Mouse (Mus musculus) c-Kit-positive CD71-positive TER-119-positive erythroid progenitor cells, embryonic 14.5 days (primary cell): ENCODE results near the gene Irak4.

ENCODE experiments used
- DNase-seq: peaks from one replicate; pipeline ENCODE4 v3.0.0-alpha.2; 2013; ENCODE audit warnings: low spot score

Gene Irak4

GRCm38 (mm10) chr15:94543409-94544051 lies at the start of gene Irak4, which contains the start of gene Pus7l:
Gene Irak4, plus strand, starts transcription at chr15:94543643.
Gene Pus7l, minus strand, starts transcription at chr15:94543547.
- DNase-seq: peak; percentile 92

DNA sequence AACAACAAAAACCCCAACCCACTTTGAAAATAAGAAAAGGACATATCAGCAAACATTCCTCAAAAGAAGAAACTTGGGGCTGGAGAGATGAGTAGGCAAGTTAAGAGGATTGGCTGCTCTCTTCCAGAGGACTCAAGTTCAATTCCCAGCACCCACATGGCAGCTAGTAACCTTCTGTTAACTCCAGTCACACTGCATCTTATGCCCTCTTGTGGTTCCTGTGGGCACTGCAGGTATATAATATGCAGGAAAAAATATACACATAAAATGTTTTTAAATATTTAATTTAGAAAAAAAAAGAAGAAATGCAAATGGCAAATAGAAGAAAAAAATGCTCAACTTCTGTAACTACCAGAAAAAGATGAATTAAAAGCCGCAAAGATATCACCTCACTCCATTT lies 49.0 kb upstream of the Irak4 start:
- no peak for DNase-seq

- DNase-seq: no peak
Measured at GRCm38 (mm10) chr15:94495936-94496335, 47.5 kb upstream of the Irak4 start.

- DNase-seq: no peak
Measured at GRCm38 (mm10) chr15:94499260-94499659, 44.2 kb upstream of the Irak4 start.

DNA sequence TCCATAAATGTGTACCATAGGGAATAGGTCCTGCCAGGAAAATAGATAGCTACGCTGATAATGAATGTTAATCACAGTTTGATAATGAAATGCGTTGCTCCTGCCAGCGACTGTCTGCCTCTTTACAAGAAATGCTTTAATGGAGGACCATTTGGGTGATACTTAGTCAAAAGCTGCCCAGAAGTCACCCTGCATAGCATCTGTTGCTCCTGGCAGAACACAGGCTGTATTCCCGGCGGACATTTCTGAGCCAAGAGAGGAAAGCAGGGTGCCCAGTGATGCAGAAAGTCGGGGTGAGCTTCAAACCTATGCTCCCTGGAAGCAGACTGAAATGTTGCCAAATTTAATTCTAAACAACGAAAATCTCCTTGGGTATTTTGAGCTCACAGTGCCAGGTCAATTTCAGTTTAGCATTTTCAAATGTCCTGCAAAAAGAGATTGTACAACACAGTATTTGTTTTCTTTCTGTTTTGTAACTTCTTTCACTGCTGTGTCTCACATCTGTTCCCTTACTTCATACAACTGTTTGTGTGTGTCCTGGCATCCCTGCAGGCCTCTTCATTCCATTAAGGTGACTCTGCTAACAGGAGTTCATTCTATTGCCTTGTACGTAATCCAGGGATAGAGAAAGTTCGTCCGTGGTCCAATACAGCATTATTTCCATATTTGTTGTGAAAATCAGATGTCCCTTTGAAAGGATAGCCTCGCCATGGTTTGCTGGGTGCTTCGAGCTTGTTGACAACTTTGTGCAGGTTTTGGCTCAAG lies 39.8 kb upstream of the Irak4 start:
- DNase-seq: no peak

DNA sequence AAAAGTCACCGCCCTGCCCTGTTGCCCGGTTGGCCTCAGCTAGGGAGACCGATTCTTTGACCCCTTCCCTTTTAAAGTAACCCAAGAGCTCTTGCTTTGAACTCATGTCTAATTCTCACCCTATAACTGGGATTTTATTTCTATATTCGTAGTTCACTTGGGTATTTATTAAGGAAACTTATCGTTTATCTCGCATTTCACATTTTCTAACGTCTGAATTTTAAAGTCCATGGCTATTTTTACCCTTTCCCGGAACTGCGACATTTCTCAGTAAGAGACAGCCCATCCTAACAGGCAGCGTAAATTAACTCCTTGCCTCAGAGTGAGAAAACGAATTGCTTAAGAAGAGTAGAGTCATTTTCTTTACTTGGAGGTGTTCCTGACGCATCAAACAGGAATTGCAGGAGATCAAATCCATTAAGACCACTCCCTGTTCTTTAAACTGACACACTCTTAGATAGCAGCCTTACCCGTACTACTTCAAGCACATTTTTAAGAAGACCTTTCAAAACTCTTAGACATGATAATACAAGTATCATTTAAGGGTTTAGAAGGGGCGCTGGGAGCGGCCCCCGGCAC lies 25.4 kb upstream of the Irak4 start:
- DNase-seq: no peak

DNA sequence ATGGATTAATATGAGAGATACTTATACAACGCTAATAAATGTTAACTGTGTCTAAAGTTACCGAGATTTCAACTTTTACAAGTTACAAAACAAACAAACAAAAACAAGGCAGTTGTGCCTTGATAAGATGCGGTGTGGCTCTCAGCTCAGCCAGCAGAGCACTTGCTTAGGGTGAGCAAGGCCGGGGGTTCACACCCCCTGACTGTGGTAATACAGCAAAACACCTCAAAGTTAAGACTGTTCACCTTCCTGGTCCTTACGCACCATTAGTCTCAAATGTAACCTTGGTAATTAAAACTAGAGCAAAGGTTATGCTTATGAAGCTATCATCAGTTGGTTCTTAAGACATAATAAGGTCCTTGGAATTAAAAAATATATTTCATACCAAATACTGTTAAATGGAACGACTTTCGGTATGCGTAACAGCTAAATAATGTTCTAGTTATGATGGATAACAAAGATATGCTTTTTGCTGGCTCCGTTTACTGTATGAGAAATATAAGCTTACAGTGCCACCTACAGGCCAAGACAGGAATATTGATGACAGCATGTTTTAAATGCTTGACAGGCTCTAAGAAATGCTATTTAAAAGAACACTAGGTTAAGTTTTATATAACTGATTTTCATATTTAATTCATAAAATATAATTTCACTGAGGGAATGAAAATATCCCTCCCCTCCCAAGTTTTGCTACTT lies 23.1 kb upstream of the Irak4 start:
- DNase-seq: peak; percentile 60

- no peak for DNase-seq
Measured at GRCm38 (mm10) chr15:94520959-94521358, 22.5 kb upstream of the Irak4 start.

DNA sequence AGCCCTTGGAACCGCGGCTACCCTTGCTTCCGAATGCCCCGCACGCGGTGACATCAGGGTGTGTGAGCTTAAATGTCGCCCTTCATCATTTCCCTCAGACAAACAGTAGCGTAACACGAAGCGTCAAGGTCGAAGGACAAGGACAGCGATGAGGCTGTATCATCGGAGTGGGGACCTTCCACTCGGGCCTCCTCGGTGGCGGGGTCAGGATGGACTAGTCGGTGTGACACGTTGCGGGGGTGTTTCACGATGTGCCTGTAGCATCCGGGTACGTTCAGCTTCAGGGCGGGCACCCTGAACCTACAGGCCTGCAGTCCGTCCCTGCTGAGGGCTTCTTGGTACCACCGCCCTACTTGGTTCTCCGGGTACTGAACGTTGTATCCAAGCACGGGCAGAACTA lies 20.2 kb upstream of the Irak4 start:
- DNase-seq: no peak

DNA sequence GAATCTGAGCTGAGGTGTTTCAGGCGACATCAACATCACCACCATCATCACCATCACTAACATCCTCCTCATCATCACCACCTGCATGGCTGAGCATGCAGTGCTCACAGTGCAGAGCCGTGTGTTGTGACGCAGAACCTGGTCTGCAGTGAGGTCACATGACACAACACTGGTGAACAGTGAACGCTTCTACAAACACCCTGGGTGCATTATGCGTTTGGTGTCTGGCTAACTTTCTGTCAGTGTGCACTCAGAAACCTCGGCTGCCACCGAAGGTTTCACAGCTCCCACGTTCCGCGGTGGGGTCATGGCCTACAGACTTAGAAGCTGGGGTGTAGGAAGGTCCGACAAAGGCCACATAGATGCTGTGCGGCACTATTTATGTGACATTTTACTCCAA lies 18.5 kb upstream of the Irak4 start:
- no peak for DNase-seq

DNA sequence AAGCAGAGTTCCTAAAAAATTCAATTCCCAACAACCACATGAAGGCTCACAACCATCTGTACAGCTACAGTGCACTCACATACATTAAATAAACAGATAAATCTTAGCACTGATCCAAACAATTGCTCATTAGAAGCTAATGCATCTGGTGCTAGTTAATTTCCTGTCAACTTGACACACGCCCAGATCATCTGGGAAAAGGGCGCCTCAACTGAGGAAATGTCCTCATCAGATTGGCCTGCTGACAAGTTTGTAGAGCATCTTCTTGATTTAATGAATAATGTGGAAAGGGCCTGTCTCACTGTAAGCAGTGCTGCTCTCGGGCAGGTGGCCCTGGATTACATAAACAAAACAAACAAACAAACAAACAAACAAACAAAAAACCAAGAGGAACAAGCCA lies 12.9 kb upstream of the Irak4 start:
- DNase-seq: no peak

- DNase-seq: no peak
Measured at GRCm38 (mm10) chr15:94532306-94532705, 11.1 kb upstream of the Irak4 start.

DNA sequence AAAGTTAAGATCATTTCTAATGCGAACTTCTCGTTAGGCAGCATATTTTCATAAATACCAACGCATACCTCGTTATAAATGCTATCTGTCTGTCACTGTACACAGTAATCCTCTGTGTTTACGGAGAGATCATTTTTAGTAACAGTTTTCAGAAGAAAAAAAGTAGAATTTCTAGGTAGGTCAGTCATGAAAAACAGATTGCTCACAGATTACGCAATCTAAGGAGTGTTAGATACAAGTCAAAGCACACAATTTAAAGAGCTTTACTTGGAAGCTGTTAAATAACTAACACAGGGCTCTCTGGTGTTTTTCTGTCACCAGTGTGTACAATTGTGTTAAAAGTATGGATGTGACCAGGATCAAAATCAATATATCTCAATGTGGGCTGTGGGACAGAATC lies 10.5 kb upstream of the Irak4 start:
- no peak for DNase-seq

DNA sequence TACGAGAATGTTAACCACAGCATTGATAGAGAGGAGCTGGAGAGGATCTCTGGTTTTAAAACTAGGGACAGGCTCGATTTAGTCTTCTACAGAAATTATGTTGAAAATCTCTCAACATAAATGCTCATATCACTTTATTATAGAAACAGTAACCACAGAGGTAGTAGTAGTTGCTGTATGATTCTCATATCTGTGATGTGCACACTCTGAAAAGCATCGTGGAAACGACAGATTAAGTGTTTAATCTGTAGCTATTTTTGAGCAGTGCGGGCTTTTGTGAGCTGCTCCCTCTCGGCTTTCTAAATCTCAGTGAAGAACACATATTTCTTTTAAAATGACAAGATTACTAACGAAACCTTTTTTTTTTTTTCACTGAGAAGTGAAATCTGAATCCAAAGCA lies 7.9 kb upstream of the Irak4 start:
- no peak for DNase-seq

GRCm38 (mm10) chr15:94539296-94539695 lies 4.1 kb upstream of the Irak4 start:
- DNase-seq: no peak

GRCm38 (mm10) chr15:94542567-94543408 lies 655 bp upstream of the Irak4 start:
- DNase-seq: no peak

DNA sequence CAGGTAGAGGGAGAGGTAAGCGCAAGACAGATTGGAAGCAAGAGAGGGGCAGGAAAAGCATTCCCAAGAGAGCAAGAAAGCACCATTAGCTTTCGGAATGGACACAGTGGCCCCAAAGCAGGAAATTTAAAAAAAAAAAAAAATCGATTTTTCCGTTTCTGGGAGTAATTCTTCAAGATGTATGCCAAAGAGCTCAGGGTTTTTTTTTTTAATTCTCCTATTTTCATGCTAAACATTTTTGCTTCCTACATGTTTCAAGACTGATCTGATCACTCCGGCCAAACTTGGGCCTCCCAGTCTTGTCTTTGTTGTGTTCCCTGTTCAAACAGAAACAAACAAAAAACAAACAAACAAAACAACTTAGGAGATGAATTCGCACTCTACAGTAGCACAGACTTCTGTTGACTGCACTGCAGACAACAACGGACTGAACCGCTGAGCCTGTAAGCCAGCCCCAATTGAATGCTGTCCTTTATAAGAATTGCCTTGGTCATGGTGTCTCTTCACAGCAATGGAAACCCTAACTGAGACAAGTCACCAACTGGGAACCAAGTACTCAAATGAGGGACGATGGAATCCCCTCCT lies 701 bp downstream of the Irak4 start:
- no peak for DNase-seq

DNA sequence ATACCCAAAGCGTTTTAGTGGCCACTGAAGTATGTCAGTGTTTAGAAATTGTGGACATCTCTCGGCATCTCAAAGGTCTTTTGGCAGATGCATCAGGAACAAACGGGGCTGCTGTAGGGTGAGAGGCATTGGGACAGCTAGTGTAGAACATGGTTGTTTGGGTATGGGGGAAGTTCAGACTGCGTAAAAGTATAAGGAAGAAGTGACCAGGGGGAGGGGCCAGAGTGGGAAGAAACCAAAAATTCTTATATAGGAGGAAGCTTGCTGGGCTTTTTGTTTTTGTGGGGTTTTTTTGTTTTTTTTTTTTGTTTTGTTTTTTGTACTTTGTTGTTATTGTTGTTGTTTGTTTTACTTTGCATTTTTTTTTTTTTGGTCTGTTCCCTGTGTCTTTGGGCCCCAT lies 1.4 kb downstream of the Irak4 start:
- DNase-seq: no peak

DNA sequence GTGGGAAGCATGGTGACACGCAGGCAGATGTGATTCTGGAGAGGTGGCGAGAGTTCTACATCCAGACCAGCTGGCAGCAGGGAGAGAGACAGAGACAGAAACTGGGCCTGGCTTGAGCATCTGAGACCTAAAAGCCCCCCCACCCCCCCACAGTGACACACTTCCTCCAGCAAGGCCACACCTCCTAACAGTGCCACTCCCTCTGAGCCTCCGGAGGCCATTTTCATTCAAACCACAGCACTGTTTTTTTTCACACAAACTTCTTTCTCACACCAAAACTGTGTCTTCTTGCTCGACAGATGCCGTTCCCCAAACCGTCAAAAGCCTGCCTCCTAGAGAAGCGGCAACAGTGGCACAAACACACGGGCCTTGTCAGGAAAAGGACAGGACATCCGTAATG lies 10.1 kb downstream of the Irak4 start:
- DNase-seq: no peak

GRCm38 (mm10) chr15:94557442-94557841 lies 14.0 kb downstream of the Irak4 start:
- DNase-seq: peak; percentile 70

- no peak for DNase-seq
Measured at GRCm38 (mm10) chr15:94558895-94559656, 15.6 kb downstream of the Irak4 start.
